Mouse (Mus musculus) cortical plate, adult 2 months (tissue): ENCODE results near the gene Kcnj11.

Experiments used
- CTCF ChIP-seq: fragments of 200-500 bp; IDR thresholded peaks from 2 replicates; pipeline ENCODE4 v1.5.1; 2011; ENCODE audit warnings: mild to moderate bottlenecking, control low read depth, low read length; ENCODE audit not compliant: insufficient read depth; ENCODE audit errors: extremely low read depth
- POLR2A ChIP-seq: fragments of 200-500 bp; IDR thresholded peaks from 2 replicates; pipeline ENCODE4 v1.6.1; 2011; ENCODE audit warnings: mild to moderate bottlenecking, low read length, control low read depth; ENCODE audit not compliant: insufficient read depth; ENCODE audit errors: extremely low read depth

GRCm38 (mm10) chr7:46130723-46131122 is 30.2 kb upstream of the Kcnj11 start:
- TF ChIP-seq POLR2A: no peak
- TF ChIP-seq CTCF: no peak
